Mouse (Mus musculus): ENCODE measurements around the gene Dennd1b. TPM values are rescaled to one million over a fixed set of nuclear protein-coding genes. Genes with fewer than 3 reads are reported as not detected.

Gene Dennd1b
- polyA plus RNA-seq, 1 experiment from 2014 or later: 18.3 TPM

DNA sequence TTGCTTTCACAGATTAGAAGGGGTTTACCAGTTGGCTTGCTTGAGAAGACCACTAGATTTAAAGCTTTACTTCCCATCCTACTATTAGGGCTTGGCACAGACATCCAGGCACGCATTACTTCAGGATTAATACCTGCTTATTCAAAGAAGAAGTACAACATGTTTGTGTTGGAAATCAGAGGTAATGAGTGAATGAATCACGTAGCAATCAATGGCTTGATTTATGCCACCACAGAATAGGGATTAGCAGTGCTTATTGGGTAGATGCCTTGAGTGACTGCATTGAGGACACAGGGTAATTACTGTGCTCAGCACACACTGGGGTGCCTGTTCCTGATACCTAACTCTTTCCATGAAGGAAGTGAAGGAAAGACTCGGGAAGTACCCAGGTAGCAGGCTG is 4.4 kb upstream of the Dennd1b start:
- H3K27me3 ChIP-seq (replicated peaks; ENCODE audit: control insufficient read depth, insufficient read depth, low read length): no peaks in the 10 kb centered on the region
- no peak overlapping the region for H3K27ac ChIP-seq (ENCODE audit: low read depth, low read length)
- TF ChIP-seq CTCF (IDR thresholded peaks at IDR 0.05; ENCODE audit: low read depth): no peak
- 78% methylated on average over 3 of the region's 3 CpGs for WGBS
- no peaks in the 10 kb centered on the region for H3K9me3 ChIP-seq (ENCODE audit: control insufficient read depth)
- ATAC-seq: no peak
- no peak overlapping the region for H3K4me2 ChIP-seq (replicated peaks; ENCODE audit: low read depth)
- H3K9ac ChIP-seq (ENCODE audit: low read depth, low read length): no peak overlapping the region
- no peaks in the 10 kb centered on the region for H3K36me3 ChIP-seq (ENCODE audit: control insufficient read depth, insufficient read depth)
- H3K4me3 ChIP-seq (ENCODE audit: low read depth, low read length): no peak overlapping the region
- H3K4me1 ChIP-seq (replicated peaks; ENCODE audit: control insufficient read depth, insufficient read depth, low read length): 0 out of 2 replicates have a peak, but pooled peaks cover 4% of the 10 kb centered on the region

DNA sequence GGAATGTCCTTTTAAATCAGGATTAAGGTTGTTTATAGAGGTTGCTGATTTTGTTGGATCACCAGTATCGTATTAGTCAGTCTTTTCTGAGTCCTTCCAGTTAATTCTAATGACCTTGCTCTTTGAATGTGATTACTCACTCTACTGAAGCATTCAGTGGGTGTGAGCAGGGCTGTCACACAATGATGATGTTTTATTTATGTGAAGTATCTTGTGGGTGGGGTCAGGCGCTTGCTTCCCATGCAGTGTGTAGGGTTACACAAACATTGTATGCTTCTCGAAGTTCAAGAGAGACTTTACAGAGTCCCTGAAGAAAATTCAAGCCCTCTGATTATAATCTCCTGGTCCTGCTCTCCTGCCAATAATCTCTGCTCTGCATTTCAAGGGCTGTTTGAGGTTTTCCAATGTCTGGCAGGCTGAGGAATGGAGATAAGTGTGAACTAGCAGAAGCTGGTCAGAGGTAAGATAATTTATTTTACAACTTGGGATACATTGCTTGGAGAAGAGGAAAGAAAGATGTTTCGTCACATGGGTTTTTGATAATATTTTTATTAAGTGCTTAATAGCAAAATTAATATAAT is 3.2 kb upstream of the Dennd1b start:
- Histone ChIP-seq H3K9ac (ENCODE audit: low read depth, low read length) (no peak overlapping the region), H3K27me3 (replicated peaks; ENCODE audit: control insufficient read depth, insufficient read depth, low read length) (no peaks in the 10 kb centered on the region), H3K27ac (ENCODE audit: low read depth, low read length) (no peak overlapping the region), H3K4me3 (ENCODE audit: low read depth, low read length) (no peak overlapping the region), H3K36me3 (ENCODE audit: control insufficient read depth, insufficient read depth) (no peaks in the 10 kb centered on the region), H3K9me3 (ENCODE audit: control insufficient read depth) (no peaks in the 10 kb centered on the region), H3K4me1 (replicated peaks; ENCODE audit: control insufficient read depth, insufficient read depth, low read length) (0 out of 2 replicates have a peak, but pooled peaks cover 4% of the 10 kb centered on the region), H3K4me2 (replicated peaks; ENCODE audit: low read depth) (no peak overlapping the region)
- no peak for ATAC-seq
- TF ChIP-seq CTCF (IDR thresholded peaks at IDR 0.05; ENCODE audit: low read depth): no peak
- 45% methylated on average over 4 of the region's 4 CpGs for WGBS

GRCm38 (mm10) chr1:138962266-138963101 is 751 bp upstream of the Dennd1b start:
- Histone ChIP-seq H3K9ac (ENCODE audit: low read depth, low read length) (peak overlapping the region; percentile 96), H3K9me3 (ENCODE audit: control insufficient read depth) (no peaks in the 10 kb centered on the region), H3K4me2 (replicated peaks; ENCODE audit: low read depth) (peak overlapping the region; percentile 80), H3K27ac (ENCODE audit: low read depth, low read length) (peak overlapping the region; percentile 96), H3K36me3 (ENCODE audit: control insufficient read depth, insufficient read depth) (peaks cover 6% of the 10 kb centered on the region; the same call in 1 of the 2 replicates), H3K27me3 (replicated peaks; ENCODE audit: control insufficient read depth, insufficient read depth, low read length) (no peaks in the 10 kb centered on the region), H3K4me3 (ENCODE audit: low read depth, low read length) (peak overlapping the region; percentile 76), H3K4me1 (replicated peaks; ENCODE audit: control insufficient read depth, insufficient read depth, low read length) (peaks cover 10% of the 10 kb centered on the region; the same call in 1 of the 2 replicates)
- ATAC-seq: no peak; the same call in 1 of the 2 replicates
- WGBS: 35% methylated on average over 9 of the region's 9 CpGs
- TF ChIP-seq CTCF (IDR thresholded peaks at IDR 0.05; ENCODE audit: low read depth): no peak

- no peak for TF ChIP-seq CTCF (IDR thresholded peaks at IDR 0.05; ENCODE audit: low read depth)
- Histone ChIP-seq H3K4me3 (ENCODE audit: low read depth, low read length) (peak overlapping the region; percentile 76), H3K9ac (ENCODE audit: low read depth, low read length) (peak overlapping the region; percentile 96), H3K4me1 (replicated peaks; ENCODE audit: control insufficient read depth, insufficient read depth, low read length) (peaks cover 17% of the 10 kb centered on the region; the same call in 1 of the 2 replicates), H3K27me3 (replicated peaks; ENCODE audit: control insufficient read depth, insufficient read depth, low read length) (no peaks in the 10 kb centered on the region), H3K4me2 (replicated peaks; ENCODE audit: low read depth) (peak overlapping the region; percentile 80), H3K9me3 (ENCODE audit: control insufficient read depth) (no peaks in the 10 kb centered on the region), H3K36me3 (ENCODE audit: control insufficient read depth, insufficient read depth) (peaks cover 6% of the 10 kb centered on the region; the same call in 1 of the 2 replicates), H3K27ac (ENCODE audit: low read depth, low read length) (peak overlapping the region; percentile 96)
- peak; percentile 82 for ATAC-seq
- WGBS: 1% methylated on average over 18 of the region's 50 CpGs
These were observed 728 bp downstream of the Dennd1b start for GRCm38 (mm10) chr1:138963868-138964458.

- no peaks in the 10 kb centered on the region for H3K27me3 ChIP-seq (replicated peaks; ENCODE audit: control insufficient read depth, insufficient read depth, low read length)
- H3K27ac ChIP-seq (ENCODE audit: low read depth, low read length): peak overlapping the region; percentile 64; the same call in 1 of the 2 replicates
- H3K9ac ChIP-seq (ENCODE audit: low read depth, low read length): no peak overlapping the region
- peak overlapping the region; percentile 52 for H3K4me2 ChIP-seq (replicated peaks; ENCODE audit: low read depth)
- H3K4me3 ChIP-seq (ENCODE audit: low read depth, low read length): no peak overlapping the region
- H3K36me3 ChIP-seq (ENCODE audit: control insufficient read depth, insufficient read depth): peaks cover 6% of the 10 kb centered on the region; the same call in 1 of the 2 replicates
- no peaks in the 10 kb centered on the region for H3K9me3 ChIP-seq (ENCODE audit: control insufficient read depth)
- TF ChIP-seq CTCF (IDR thresholded peaks at IDR 0.05; ENCODE audit: low read depth): no peak
- peaks cover 17% of the 10 kb centered on the region; the same call in 1 of the 2 replicates for H3K4me1 ChIP-seq (replicated peaks; ENCODE audit: control insufficient read depth, insufficient read depth, low read length)
- ATAC-seq: no peak
These were observed 1.8 kb downstream of the Dennd1b start for GRCm38 (mm10) chr1:138965069-138965468.

GRCm38 (mm10) chr1:138965511-138965910 is 2.3 kb downstream of the Dennd1b start:
- ATAC-seq: peak; percentile 55
- H3K9me3 ChIP-seq (ENCODE audit: control insufficient read depth): no peaks in the 10 kb centered on the region
- H3K4me3 ChIP-seq (ENCODE audit: low read depth, low read length): no peak overlapping the region
- peaks cover 17% of the 10 kb centered on the region; the same call in 1 of the 2 replicates for H3K4me1 ChIP-seq (replicated peaks; ENCODE audit: control insufficient read depth, insufficient read depth, low read length)
- H3K4me2 ChIP-seq (replicated peaks; ENCODE audit: low read depth): peak overlapping the region; percentile 52; the same call in 1 of the 2 replicates
- H3K36me3 ChIP-seq (ENCODE audit: control insufficient read depth, insufficient read depth): peaks cover 6% of the 10 kb centered on the region; the same call in 1 of the 2 replicates
- peak overlapping the region; percentile 64 for H3K27ac ChIP-seq (ENCODE audit: low read depth, low read length)
- no peak for TF ChIP-seq CTCF (IDR thresholded peaks at IDR 0.05; ENCODE audit: low read depth)
- no peaks in the 10 kb centered on the region for H3K27me3 ChIP-seq (replicated peaks; ENCODE audit: control insufficient read depth, insufficient read depth, low read length)
- no peak overlapping the region for H3K9ac ChIP-seq (ENCODE audit: low read depth, low read length)
- WGBS: 46% methylated on average over 2 of the region's 2 CpGs
